Mouse (Mus musculus) midbrain, embryonic 11.5 days (tissue): Measurements from ENCODE around the gene Tal1. TPM values are rescaled to one million over a fixed set of nuclear protein-coding genes. Genes with fewer than 3 reads are reported as not detected.

ENCODE experiments used
- ATAC-seq: fragments of 200-750 bp; cut with Nextera tagmentation; 2 replicates; pipeline ENCODE4 v1.8.0; 2017; ENCODE audit warnings: moderate TSS enrichment, moderate library complexity; ENCODE audit not compliant: low FRiP score
- DNase-seq: peaks from one replicate; pipeline ENCODE4 v3.0.0; 2015; ENCODE audit warnings: low spot score; ENCODE audit errors: missing footprints
- H3K27ac ChIP-seq: fragments of 300-500 bp; sonication (generic); 2 replicates; pipeline ENCODE4 v1.5.1; 2014; ENCODE audit warnings: low read depth, low read length
- H3K27me3 ChIP-seq: fragments of 300-500 bp; sonication (generic); 2 replicates; pipeline ENCODE4 v1.6.1; 2014; ENCODE audit warnings: mild to moderate bottlenecking, low read length, moderate library complexity, mixed read lengths; ENCODE audit not compliant: control insufficient read depth, insufficient read depth
- H3K36me3 ChIP-seq: fragments of 300-500 bp; sonication (generic); 2 replicates; pipeline ENCODE4 v1.6.1; 2014; ENCODE audit warnings: mild to moderate bottlenecking, low read length, moderate library complexity, mixed read lengths; ENCODE audit not compliant: control insufficient read depth, insufficient read depth
- H3K4me1 ChIP-seq: fragments of 300-500 bp; sonication (generic); 2 replicates; pipeline ENCODE4 v1.6.1; 2014; ENCODE audit warnings: low read length; ENCODE audit not compliant: control insufficient read depth, insufficient read depth
- H3K4me2 ChIP-seq: fragments of 300-500 bp; sonication (generic); 2 replicates; pipeline ENCODE4 v1.6.1; 2014; ENCODE audit warnings: mild to moderate bottlenecking, moderate library complexity
- H3K4me3 ChIP-seq: fragments of 300-500 bp; sonication (generic); 2 replicates; pipeline ENCODE4 v1.5.1; 2014; ENCODE audit warnings: low read depth, low read length
- H3K9ac ChIP-seq: fragments of 300-500 bp; sonication (generic); 2 replicates; pipeline ENCODE4 v1.6.1; 2014; ENCODE audit warnings: low read length
- H3K9me3 ChIP-seq: fragments of 300-500 bp; sonication (generic); 2 replicates; pipeline ENCODE4 v1.6.1; 2016; ENCODE audit warnings: low read length; ENCODE audit not compliant: control insufficient read depth
- WGBS: fragments of 180-500 bp; shearing (Covaris S2); extraction: QIAGEN DNeasy Blood & Tissue Kit; methylation state at CpG from one replicate; pipeline ENCODE4 v1.1.7; 2014; 5-methylcytosine and 5-hydroxymethylcytosine counted together
- polyA plus RNA-seq: library from polyadenylated mRNA; unstranded; fragments of >200 nt; fragmentation: Nextera tagmentation; extraction: Ambion mirVana; gene quantifications from 2 replicates; pipeline ENCODE4 v1.2.1, GENCODE M21; 2014

The Tal1 gene
- polyA plus RNA-seq, result 18.4 and 19.8 TPM in 2 replicates

DNA sequence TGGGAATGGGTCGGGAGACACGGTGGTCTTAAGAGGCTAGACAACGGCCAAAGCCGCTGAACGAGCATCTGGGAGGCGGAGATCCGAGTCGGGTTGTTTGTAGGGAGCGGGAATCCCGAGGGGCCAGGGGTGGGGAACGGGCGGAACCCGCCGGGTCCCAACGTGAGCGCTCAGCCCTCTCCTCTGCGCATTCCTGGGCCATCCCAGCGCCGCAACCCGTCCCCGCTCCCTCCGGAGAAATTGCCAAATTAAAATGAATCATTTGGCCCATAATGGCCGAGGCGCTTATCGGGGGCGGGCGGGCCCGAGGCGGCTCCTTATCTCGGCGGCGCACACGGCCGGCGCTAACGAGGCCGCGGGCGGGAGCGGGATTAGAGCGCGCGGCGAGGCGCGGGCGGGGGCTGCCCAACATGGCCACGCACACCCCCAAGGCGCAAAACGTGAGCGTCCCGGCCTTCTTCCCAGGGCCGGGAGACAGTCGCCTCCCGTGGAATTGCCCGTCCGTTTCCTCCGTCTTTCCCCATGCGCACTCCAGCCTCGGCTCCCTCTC lies at the start of gene Tal1:
Tal1 (plus strand) TSS at position 56 of the 550 bp plus-strand sequence.
- peaks cover 96% of the 10 kb centered on the region for H3K27me3 ChIP-seq

DNA sequence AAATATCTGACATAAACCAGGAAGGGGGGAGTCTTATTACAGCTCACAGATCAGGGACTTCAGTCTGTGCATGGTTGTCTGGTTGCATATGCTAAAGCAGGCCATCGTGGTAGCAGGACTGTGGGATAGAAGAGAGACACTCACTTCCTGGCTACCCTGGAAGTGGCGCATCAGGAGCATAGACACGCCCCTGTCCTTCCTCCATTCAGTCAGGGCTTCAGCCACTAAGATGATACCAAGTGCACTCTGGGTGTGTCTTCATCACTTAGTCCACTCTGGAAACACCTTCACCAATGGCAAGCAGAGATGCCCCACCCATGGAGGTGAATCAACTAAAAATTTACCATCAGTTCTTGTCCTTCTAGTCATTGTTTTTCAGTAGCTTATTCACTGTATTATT lies 42.0 kb upstream of the Tal1 start:
- 87% methylated on average over 3 of the region's 3 CpGs for WGBS
- H3K4me1 ChIP-seq, result no peaks in the 10 kb centered on the region

More for the DNA sequence above, at the start of gene Tal1:
- whole genome bisulfite sequencing, result under 1% methylated on average over 55 of the region's 60 CpGs
- Histone ChIP-seq H3K4me3 (peak within 1 kb of the TSS; percentile 29), H3K9me3 (no peaks in the 10 kb centered on the region), H3K27ac (peak within 1 kb of the TSS; percentile 55), H3K9ac (peak within 1 kb of the TSS; percentile 63), H3K36me3 (no peaks in the 10 kb centered on the region), H3K4me1 (peaks cover 12% of the 10 kb centered on the region), H3K4me2 (peak within 1 kb of the TSS; percentile 48)
- DNase-seq (peak; percentile 97), ATAC-seq (peak; percentile 71)

DNA sequence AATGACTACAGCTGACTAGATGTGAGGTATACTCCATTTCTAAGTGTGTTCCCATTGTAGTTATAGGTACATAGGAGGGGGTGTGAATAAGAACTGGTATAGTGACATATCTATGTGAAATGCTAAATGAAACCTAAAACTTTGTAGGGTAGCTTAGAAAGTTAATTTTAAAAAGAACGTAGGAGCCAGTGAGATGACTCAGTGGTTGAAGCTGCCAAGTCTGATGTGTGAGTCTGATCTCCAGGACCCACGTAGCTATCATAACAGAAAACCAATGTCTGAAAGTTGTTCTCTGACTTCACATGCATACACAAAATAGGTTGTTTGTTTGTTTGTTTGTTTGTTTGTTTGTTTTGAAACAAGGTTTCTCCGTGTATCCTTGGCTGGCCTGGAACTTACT lies 36.2 kb upstream of the Tal1 start:
- no peak overlapping the region for H3K27ac ChIP-seq
- no peak overlapping the region for H3K4me2 ChIP-seq
- H3K9me3 ChIP-seq, result no peaks in the 10 kb centered on the region
- ATAC-seq (no peak), DNase-seq (no peak)
- H3K9ac ChIP-seq, result no peak overlapping the region
- no peaks in the 10 kb centered on the region for H3K27me3 ChIP-seq
- H3K36me3 ChIP-seq, result peaks cover 15% of the 10 kb centered on the region
- no peak overlapping the region for H3K4me3 ChIP-seq
- H3K4me1 ChIP-seq, result no peaks in the 10 kb centered on the region
- WGBS, result 92% methylated on average over 3 of the region's 3 CpGs

More for the DNA sequence above, 42.0 kb upstream of the Tal1 start:
- no peak overlapping the region for H3K27ac ChIP-seq
- peaks cover 7% of the 10 kb centered on the region for H3K36me3 ChIP-seq
- ATAC-seq (no peak), DNase-seq (no peak)
- no peak overlapping the region for H3K9ac ChIP-seq
- no peaks in the 10 kb centered on the region for H3K27me3 ChIP-seq
- H3K4me3 ChIP-seq, result no peak overlapping the region
- H3K9me3 ChIP-seq, result no peaks in the 10 kb centered on the region
- no peak overlapping the region for H3K4me2 ChIP-seq

DNA sequence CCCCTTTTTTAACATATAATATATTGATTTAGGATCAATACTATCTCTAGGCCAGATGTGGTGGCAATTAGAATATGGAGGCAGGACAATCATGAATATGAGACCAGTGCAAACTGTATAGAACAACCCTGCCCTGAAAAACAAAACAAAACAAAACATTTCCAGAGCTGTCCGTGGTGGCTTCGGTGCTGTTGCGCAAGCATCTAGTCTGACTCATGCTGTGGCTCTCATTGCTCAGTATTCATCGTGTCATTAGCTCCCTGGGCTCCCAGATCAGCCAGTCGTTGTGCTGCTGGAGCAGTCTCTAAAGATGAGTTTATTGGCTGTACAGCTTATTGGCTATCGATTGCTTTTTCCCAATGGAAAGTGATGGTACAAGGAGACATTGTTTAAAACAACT lies 21.2 kb upstream of the Tal1 start:
- peaks cover 6% of the 10 kb centered on the region for H3K36me3 ChIP-seq
- no peaks in the 10 kb centered on the region for H3K4me1 ChIP-seq
- H3K9me3 ChIP-seq, result no peaks in the 10 kb centered on the region
- H3K27me3 ChIP-seq, result no peaks in the 10 kb centered on the region
- H3K9ac ChIP-seq, result no peak overlapping the region
- no peak overlapping the region for H3K4me2 ChIP-seq
- peak; percentile 39 for DNase-seq
- no peak overlapping the region for H3K4me3 ChIP-seq
- WGBS, result 85% methylated on average over 6 of the region's 6 CpGs
- ATAC-seq, result no peak
- no peak overlapping the region for H3K27ac ChIP-seq

DNA sequence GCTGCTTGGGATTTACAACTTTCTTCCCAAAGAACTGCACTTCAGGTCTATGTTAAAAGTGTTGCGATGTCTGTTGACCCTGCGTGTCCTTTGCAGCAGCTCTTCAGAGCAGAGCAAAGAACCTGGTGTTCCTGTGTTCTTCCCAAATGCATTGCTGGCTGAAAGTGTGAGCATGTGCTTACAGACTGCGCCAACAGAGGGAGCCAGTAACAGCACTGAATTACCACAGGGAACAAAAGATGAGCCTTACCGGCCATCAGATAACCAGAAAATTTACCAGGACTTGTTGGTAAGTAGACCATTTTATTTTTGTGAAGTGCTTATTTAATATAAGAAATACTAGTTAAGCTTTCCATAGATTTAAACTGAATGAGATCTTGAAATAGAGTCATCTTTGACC lies 18.0 kb upstream of the Tal1 start:
- WGBS, result 41% methylated on average over 4 of the region's 4 CpGs
- no peak overlapping the region for H3K4me2 ChIP-seq
- peak; percentile 64; the same call in 1 of the 2 replicates for ATAC-seq
- no peak overlapping the region for H3K4me3 ChIP-seq
- DNase-seq, result peak; percentile 94
- no peak overlapping the region for H3K9ac ChIP-seq
- H3K27ac ChIP-seq, result no peak overlapping the region
- no peaks in the 10 kb centered on the region for H3K9me3 ChIP-seq
- peaks cover 16% of the 10 kb centered on the region for H3K36me3 ChIP-seq
- no peaks in the 10 kb centered on the region for H3K27me3 ChIP-seq
- H3K4me1 ChIP-seq, result no peaks in the 10 kb centered on the region

DNA sequence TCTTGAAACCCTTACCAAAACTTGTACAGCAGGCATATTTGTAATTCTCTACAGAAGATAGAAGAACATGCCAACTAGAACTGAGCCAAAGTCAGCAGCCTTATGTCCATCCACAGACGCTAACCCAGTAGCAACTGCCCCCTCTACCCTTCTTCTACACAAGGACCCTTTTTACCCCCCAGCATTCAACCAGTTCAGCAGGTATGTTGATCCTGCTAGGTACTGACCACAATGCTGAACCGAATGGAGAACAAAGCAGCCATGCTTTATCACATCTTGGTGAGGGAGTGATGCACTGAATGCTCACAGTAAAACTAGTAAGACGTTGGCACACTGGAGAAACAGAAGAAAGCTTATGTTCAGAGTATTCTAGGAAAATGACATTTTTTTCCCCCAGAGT lies 10.6 kb upstream of the Tal1 start:
- peaks cover 14% of the 10 kb centered on the region for H3K27me3 ChIP-seq
- H3K4me2 ChIP-seq, result no peak overlapping the region
- no peak overlapping the region for H3K4me3 ChIP-seq
- H3K27ac ChIP-seq, result no peak overlapping the region
- ATAC-seq (no peak), DNase-seq (no peak)
- no peaks in the 10 kb centered on the region for H3K9me3 ChIP-seq
- WGBS, result 87% methylated on average over 3 of the region's 3 CpGs
- H3K36me3 ChIP-seq, result peaks cover 10% of the 10 kb centered on the region
- no peak overlapping the region for H3K9ac ChIP-seq
- no peaks in the 10 kb centered on the region for H3K4me1 ChIP-seq

DNA sequence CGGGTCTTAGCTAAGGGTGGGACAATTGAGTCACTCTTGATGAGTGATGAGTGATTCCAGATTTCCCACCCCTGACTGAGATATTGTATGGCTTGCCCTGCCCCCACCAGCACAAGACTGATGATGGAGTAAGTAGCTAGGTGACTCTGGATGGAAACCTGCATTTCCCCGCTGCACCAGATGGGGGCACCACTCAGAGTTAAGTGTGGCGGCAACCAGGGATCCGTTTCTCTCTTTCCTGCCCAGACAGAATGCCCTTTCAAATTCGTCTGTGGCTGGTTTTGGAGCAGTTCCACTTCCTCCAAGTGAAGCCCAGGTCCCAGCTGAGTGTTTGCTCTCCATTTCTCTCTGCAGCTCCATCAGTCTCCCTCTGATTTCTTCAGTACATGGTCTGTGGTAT lies 8.5 kb upstream of the Tal1 start:
- WGBS, result 6% methylated on average over 5 of the region's 5 CpGs
- Histone ChIP-seq H3K27me3 (peaks cover 33% of the 10 kb centered on the region), H3K9me3 (no peaks in the 10 kb centered on the region), H3K9ac (no peak overlapping the region), H3K4me3 (no peak overlapping the region), H3K4me1 (peaks cover 3% of the 10 kb centered on the region; the same call in 1 of the 2 replicates), H3K4me2 (no peak overlapping the region), H3K27ac (no peak overlapping the region), H3K36me3 (no peaks in the 10 kb centered on the region)
- DNase-seq (peak; percentile 96), ATAC-seq (peak; percentile 14; the same call in 1 of the 2 replicates)

DNA sequence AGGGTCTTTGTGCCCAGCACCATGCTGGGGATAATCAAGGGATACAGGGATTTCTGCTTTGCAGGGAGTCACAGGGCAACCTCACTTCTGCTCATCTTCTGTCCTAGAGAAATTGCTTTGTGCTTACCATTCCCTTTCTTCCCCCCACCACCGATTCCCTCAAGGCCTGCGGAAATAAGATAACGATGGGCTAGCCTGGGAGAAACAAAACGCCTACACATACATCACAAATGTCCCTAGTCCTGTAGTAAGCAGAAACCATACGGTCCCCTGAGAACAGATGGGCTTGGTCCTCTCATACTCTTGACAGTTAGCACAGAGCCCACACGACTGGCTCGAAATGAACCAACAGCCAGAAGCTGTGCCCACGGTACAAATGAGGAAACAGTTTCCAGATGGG lies 8.0 kb upstream of the Tal1 start:
- Histone ChIP-seq H3K4me1 (peaks cover 3% of the 10 kb centered on the region; the same call in 1 of the 2 replicates), H3K36me3 (no peaks in the 10 kb centered on the region), H3K9me3 (no peaks in the 10 kb centered on the region), H3K27ac (no peak overlapping the region), H3K9ac (no peak overlapping the region), H3K27me3 (peaks cover 37% of the 10 kb centered on the region), H3K4me2 (no peak overlapping the region), H3K4me3 (no peak overlapping the region)
- ATAC-seq (no peak), DNase-seq (no peak)
- 72% methylated on average over 8 of the region's 8 CpGs for WGBS

DNA sequence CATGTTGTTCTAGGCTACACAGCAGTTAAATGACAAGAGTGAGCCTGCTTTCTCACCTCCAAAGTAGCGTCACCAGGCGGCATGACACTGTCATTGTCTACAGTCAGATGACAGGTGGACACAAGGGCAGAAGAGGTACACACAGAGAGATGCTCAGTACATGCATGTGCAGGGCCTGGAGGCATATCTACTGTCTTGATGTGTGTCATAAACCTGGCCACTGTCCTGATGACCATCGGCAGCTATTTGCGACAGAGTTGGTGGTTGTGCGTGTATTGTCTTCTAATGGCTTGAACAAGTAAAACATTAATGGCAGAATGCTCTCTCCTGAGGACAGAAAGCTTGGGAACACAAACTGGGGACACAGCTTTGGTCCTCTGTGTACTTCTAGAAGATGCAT lies 5.0 kb upstream of the Tal1 start:
- Histone ChIP-seq H3K36me3 (no peaks in the 10 kb centered on the region), H3K27ac (no peak overlapping the region), H3K4me3 (no peak overlapping the region), H3K9me3 (no peaks in the 10 kb centered on the region), H3K9ac (no peak overlapping the region), H3K4me2 (no peak overlapping the region), H3K27me3 (peaks cover 65% of the 10 kb centered on the region), H3K4me1 (peaks cover 5% of the 10 kb centered on the region)
- no peak for ATAC-seq
- WGBS, result 79% methylated on average over 5 of the region's 5 CpGs
- DNase-seq, result no peak
